Mouse (Mus musculus) thymus, adult 2 months (tissue): ENCODE results near the gene Ptov1.

Source experiments
- CTCF ChIP-seq: fragments of 200-500 bp; IDR thresholded peaks from 2 replicates; pipeline ENCODE4 v1.5.1; 2012; ENCODE audit warnings: mild to moderate bottlenecking, control low read depth, low read length, moderate library complexity, borderline replicate concordance; ENCODE audit not compliant: control insufficient read depth, poor library complexity, insufficient read depth; ENCODE audit errors: extremely low read depth
- POLR2A ChIP-seq: fragments of 200-500 bp; IDR thresholded peaks from 2 replicates; pipeline ENCODE4 v1.6.1; 2012; ENCODE audit warnings: mild to moderate bottlenecking, low read length, control low read depth, moderate library complexity; ENCODE audit not compliant: control insufficient read depth, poor library complexity, insufficient read depth; ENCODE audit errors: extremely low read depth

GRCm38 (mm10) chr7:44851625-44852234 lies 17.9 kb downstream of the Ptov1 start:
- TF ChIP-seq POLR2A (no peak), CTCF (no peak)
